Mouse (Mus musculus): Measurements from ENCODE around the gene Ackr3. TPM values are rescaled to one million over a fixed set of nuclear protein-coding genes. Genes with fewer than 3 reads are reported as not detected.

The Ackr3 gene
- polyA plus RNA-seq, 1 experiment, result 20.4 TPM

DNA sequence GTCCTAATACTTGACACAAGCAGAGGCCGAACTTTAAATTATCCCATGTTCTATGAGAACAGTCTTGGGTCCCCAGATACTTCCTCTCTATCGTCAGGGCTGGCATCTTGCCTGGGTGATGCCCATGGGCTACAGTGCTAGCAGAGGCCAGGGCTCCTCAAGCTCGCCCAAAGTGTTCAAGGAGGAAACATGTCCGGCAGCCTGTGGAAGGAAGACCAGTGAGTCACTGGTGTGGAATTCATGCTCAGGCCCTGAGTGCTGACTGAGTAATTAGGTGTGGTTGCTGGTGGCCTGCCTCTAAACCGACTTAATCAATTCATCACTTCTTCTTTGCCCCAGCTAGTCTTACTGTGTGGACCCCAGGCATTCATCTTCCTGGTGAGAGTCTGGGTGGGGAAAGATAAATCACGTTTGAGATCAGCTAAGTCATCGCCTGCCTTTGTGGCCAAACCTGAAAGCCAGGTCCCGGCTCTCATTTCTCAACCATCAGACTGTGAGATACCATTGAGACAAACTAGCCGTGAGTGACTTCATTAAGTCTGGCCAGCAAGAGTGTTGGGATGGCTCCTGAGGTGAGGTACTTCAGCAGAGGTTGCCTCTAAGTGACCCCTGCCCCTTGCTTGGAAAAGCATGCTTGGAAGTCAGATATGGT, 21.9 kb downstream of the Ackr3 start:
- DNase-seq (ENCODE audit: extremely low spot score in 1 of 2, low spot score in 1 of 2), result no peak

DNA sequence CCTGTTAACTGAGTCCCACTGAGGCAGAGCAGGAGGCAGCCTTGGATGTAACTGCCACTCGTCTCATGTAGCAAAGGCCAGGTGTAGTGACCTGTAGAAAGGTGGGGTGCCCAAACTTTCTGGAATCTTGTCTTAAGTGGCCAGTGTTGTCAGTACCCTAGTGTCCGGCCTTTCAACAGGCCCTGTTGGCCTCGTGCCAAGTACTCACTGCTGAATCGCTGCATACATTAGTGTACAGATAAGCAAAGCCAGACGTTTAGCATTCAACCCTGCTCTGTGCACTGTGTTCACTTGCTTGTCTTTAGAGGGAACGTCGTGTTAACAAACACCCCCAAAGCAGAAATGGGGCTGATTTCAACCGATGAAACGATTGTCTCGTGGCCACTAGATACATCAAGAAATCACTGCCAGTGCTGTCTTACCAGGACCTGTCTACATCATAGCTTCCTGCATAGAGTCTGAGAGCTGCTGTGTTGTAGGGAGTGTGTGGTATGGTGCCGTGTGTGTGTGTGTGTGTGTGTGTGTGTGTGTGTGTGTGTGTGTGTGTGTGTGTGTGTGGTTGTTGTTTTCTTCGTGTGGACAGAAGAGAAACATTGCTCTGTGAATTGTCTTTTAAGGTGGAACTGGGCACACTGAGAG, 24.0 kb downstream of the Ackr3 start:
- DNase-seq (ENCODE audit: extremely low spot score in 1 of 2, low spot score in 1 of 2), result no peak

DNA sequence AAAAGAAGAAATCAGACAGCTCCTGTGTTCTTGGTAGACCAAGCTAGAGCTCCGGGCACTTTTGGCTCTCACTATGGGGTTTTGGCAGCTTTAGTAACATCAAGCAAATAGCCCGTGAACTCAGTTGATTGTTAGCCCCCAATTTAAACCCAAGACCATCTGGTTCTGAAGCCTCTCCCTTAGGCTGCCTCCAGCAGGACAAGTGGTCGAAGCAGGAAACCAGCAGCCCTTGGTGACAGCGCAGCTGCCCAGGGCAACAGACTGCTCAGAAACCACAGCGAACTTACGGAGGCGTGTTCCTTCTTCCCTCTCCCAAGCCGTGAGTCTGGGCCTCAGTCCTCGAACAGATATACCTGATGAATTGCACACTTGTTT, 24.5 kb downstream of the Ackr3 start:
- no peak for DNase-seq (ENCODE audit: extremely low spot score in 1 of 2, low spot score in 1 of 2)

DNA sequence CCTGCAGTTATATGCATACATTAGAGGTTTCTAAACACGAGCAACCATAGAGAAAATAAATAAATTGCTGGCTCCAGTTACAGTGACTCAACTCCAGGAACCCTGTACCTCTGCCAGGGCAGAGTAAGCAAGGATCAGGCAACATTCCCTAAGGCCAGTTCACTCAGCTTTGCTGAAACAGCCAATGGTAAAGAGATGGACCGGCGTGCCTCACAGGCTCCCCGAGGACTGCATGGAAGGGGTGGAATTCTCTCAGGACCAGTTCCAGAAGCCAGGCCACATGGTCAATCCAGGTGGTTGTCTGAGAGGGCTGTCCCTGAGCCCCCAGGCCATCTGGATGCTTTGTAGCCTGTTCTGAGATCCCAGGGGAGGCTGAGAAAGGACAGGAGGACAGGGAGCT, 26.8 kb downstream of the Ackr3 start:
- DNase-seq (ENCODE audit: extremely low spot score in 1 of 2, low spot score in 1 of 2), result no peak

DNA sequence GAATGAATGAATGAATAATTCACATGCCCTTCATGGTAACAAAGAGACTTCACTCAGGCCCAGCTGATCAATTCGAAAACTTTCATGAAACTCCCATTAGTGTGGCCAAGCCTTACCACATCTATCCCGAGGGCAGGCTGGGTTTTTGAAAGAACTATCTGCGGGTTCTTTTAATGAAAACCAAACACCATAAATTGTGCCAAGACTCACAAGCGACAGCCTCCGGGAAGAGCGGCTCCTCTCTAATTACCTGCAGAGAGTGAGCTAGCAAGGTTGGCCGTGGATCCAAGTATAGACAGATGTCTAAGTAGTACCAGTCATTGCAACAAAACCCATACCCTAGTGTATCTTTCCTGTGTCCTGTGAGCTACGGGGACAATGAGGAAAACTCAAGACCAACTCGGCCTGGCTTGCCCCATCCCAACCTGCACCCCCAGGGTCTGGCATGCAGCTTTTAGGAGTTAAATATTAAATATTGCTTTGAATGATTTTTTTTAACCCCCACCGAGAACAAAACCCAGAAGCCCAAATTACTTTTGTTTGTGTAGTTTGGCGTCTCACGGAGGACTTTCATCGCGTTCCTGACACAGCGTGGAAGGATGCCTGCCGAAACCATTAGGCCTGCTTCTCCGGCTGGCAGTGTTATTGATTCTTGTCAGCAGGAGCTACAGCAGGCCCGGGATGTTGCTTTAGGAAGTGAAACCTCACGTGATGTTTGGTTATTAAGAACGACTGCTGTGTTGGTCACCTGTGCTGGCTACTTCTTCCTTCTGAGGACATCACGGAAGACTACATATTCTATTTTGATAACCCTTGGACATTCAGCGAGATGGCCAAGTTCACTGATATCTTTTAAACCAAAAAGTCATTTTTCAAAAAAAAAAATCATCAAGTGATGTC, 28.1 kb downstream of the Ackr3 start:
- no peak for DNase-seq (ENCODE audit: extremely low spot score in 1 of 2, low spot score in 1 of 2)

DNA sequence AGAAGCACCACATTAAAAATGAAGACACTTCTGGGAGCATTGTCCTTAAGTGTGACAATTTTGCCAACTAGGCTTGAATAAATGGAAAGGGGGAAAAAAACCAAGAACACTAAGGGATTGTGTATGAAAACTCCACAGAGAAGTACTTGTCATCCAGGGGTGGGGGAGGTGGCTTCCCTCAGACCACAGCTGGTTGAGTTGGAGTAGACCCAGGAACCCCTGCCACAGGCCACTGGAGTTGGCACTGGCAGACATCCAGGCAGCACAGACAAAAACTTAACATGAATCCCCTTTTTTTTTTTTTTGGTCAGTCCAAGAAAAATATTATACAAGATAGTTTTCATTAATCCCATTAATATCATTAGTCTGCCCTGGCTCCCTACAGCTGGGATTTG, 28.7 kb downstream of the Ackr3 start:
- DNase-seq (ENCODE audit: extremely low spot score in 1 of 2, low spot score in 1 of 2), result no peak

DNA sequence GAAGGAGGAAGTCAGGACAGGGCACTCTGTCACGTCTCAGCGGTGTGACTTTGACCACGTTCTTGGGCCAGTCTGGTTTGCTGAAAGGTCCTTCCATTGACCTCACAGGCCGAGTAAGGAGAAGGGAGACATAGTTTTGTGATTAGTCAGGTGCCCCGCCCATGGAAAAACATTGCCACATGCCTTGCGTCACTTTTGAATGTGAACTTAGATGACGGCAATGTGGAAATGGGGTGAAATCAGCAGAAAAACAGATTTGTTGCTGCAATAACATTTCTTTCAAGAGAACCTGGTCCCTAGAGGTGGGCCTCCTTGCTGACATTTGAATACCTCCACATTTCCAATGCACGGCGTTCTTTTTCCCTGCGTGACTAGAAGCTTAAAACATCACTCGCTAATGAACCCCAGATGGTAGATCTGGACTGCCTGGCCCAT, 30.9 kb downstream of the Ackr3 start:
- DNase-seq (ENCODE audit: extremely low spot score in 1 of 2, low spot score in 1 of 2), result no peak

DNA sequence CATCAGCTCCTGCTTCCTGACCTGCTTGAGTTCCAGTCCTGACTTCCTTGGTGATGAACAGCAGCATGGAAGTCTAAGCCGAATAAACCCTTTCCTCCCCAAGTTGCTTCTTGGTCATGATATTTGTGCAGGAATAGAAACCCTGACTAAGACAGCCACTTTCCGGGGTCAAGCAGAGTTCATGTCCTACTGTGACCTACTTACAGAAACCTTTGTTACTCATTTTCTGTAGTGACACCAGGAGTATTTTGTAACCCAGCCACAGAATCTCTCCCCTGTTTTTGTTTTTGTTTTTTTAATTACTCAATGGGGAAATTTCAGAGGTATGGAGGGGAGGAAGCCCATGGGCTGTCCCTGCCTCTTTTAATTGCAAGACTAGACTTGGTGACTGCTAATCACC, 32.9 kb downstream of the Ackr3 start:
- no peak for DNase-seq (ENCODE audit: extremely low spot score in 1 of 2, low spot score in 1 of 2)

DNA sequence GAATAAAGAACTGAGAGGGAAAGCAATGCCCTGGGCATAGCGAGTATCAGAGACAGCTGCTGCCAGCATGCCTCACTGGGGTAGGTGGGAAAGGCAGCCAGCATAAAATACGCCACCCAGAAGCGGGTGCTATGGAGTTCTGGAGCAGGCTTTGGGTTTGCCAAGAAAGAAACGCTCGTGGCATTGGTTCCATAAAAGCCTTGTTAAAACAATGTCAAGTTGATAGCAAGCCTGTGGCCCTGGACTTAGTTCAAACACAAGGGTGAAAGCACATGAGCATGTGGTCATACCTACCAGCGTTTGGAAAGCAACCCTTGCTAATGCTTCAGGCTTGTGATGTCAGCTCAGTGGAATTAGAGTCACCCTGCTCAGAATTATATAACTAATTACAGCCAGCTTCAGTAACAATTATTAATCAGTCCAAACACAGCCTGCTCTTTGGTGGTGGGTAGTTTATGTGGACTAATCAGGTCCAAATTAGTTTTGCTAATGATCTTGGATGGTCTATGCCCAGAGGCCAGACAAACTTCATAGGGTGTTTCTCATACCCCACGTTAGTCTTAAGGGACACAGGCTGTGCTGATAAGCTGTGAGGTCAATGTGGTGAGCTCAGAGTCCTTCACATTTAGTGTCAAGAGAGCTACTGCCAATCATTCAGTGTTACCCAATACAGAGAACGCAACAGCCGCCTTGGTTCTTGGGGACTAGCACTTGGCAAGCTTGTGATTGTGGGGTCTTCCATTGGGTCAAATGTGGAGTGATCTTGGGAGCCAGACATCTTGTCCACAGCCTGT, 34.5 kb downstream of the Ackr3 start:
- no peak for DNase-seq (ENCODE audit: extremely low spot score in 1 of 2, low spot score in 1 of 2)

DNA sequence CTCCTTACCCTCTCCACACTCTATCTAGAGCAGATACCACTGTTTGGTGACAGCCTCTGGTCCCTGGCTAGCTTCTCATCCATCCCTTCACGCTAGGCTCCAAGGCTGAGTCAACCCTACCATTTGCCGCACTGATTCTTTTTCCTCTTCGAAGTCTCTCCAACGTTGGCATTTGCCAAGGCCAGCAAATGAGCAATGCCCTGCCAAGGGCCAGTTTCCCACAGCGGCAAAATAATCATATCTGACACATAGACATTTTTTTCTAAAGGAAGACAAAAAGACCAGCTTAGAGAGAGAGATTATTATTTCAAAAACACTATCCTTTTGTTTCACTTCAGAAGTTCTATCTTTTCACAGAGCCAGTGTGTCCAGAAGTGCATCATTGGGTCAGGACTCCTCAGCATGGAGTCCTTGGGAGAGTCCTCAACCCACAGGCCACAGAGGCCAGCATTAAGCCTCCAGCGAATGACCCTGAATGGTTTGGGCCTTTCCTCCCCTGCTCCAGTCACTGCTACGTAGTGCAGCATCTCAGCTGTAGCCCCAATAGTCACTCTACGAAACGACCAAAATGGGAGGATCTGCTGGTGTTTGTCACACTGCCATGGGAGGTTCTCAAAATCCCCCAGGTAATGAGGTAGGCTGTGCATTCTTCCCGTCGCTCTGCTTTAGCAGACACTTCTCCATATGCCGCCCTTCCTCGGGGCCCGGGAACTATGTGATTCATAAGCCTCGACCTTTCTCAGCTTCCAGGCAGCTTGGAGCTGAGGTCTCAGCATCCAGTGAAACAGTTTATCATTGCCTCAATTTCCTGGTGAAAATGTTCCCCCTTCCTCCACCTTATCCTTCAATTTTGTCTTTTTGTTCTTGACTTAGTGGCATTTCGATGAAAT, 35.8 kb downstream of the Ackr3 start:
- DNase-seq (ENCODE audit: extremely low spot score in 1 of 2, low spot score in 1 of 2), result no peak

DNA sequence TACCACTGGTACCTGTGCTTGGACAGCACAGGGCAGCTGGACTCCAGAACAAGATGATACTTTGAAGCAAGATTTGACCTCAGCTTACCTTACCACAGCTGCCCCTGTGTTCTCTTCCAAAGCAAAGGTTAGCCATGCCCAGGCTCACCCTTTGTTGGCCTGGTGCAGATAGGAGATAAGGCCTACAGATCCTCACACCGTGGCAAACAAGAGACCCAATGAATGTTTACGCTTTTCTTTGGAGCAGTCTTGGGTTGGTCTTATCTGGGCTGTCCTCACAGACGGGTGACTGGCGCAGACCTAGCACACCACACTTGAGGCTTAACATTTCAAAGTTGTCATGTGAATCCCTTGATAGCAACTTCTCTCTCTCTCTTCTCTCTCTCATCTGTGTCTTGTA, 36.5 kb downstream of the Ackr3 start:
- no peak for DNase-seq (ENCODE audit: extremely low spot score in 1 of 2, low spot score in 1 of 2)

DNA sequence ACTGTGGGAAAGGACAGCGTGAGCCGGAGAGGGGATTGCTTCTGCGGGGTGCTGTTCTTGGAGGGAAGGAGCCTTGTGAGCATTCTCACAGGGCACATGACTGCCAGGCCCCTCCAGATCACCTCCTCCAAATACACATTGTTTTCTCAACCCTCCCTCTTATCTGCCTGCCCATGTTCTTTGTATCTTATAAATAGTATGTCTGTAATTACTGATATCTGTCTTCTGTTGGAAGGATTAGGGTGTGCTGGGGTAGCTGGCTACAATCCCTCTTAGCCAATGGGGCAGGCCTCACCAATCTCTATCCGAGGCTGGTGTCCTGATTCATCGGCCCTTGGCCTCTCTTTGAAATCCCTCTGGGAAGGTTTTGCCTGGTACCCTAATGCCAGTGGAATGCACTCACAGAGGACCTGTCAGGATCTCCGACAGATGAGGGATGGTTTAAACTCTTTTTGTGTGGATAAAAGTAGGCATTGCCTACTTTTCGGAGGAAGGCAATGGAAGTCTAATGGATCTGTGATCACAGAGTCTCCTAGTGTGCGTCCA, 38.7 kb downstream of the Ackr3 start:
- DNase-seq (ENCODE audit: extremely low spot score in 1 of 2, low spot score in 1 of 2), result no peak

DNA sequence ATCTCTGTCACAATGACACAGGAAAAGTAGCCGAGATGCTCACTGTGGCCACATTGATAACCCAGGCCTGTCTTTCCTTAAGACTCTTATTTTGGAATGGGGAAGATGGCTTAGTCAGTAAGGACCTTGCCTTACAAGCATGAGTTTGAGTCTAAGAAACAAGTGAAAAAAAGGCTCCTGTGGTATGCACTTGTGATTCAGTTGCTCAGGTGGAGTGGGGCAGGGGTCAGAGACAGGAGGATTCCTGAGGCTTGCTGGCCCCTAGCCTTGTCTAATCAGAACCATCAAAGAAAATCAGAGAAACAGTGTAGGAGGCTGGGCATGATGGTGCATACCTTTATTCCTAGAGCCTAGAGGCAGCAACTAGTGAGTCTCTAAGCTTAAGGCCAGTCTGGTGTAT, 40.8 kb downstream of the Ackr3 start:
- no peak for DNase-seq (ENCODE audit: extremely low spot score in 1 of 2, low spot score in 1 of 2)

DNA sequence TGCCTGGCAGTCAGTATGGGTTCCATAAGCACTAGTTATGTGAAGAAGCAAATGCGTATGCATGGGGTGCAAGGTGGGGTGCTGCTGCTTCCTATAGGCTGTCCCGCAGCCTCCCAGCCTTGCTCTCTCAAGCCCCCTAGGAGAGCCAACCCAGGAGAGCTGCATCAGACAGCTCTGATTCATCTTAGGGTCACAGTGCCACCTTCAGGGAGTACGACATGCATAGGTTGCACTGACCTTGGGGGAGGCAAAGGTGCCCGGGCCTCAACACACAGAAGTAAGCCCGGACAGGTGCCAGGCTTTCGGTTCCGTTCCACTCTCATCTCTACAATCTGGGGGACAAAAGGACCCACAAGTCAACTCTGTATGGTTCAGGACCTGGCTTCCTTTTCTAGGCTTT, 41.8 kb downstream of the Ackr3 start:
- DNase-seq (ENCODE audit: extremely low spot score in 1 of 2, low spot score in 1 of 2), result no peak

DNA sequence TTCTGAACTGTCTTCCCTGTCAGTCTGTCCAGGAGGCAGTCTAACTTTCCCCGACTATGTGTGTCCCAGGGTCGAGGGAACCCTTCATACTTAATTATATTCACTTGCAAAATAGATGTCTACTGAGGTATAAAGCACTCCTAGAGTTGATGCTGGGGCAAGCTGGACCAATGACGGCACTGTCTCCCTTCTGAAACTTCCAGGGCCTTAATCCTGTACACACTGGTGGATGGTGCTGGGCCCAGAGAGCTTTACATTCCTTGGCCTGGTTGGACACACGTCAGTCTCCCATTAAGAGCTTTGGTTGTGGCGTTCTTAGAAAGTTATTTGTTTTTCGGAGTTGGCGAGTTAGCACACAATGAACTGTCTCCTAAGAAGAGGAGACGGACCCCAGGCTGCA, 42.3 kb downstream of the Ackr3 start:
- no peak for DNase-seq (ENCODE audit: extremely low spot score in 1 of 2, low spot score in 1 of 2)

DNA sequence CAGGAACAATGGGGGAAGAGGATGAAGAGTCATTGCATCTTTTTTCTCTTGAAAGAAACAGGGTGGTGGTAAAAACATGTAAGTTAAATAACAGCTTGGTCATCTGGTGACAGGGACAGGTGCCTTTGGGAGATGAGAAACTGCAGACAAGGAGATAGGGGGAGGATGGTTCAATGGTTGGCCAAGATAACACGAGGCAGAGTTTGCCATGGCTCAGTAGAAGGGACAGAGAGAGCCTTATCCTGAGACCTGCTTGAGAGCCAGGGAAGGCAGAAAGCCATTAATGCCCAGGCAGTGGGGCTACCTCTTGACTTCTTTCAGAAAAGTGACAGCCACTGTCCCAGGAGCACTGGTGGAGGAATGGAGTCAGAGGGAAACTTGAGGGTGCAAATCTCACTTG, 43.0 kb downstream of the Ackr3 start:
- no peak for DNase-seq (ENCODE audit: extremely low spot score in 1 of 2, low spot score in 1 of 2)

DNA sequence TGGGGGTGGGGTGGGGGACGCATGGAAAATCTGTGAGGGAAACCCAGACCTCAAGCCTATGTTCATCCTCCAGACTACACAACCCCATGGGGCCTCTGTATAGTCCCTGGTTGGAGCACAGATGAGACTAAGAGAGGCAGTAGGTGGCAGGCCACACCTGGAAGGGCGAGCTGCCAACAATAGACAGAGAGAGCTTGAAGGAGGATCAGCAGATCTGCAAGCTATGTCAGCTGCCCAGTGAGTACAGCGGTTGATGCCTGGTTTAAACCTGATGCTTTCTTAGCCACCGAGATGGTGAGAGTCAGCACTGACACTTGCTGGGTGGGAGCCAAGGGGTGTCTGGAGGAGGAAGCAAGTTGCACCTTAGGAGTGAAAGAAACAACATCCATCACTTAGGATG, 43.5 kb downstream of the Ackr3 start:
- no peak for DNase-seq (ENCODE audit: extremely low spot score in 1 of 2, low spot score in 1 of 2)

DNA sequence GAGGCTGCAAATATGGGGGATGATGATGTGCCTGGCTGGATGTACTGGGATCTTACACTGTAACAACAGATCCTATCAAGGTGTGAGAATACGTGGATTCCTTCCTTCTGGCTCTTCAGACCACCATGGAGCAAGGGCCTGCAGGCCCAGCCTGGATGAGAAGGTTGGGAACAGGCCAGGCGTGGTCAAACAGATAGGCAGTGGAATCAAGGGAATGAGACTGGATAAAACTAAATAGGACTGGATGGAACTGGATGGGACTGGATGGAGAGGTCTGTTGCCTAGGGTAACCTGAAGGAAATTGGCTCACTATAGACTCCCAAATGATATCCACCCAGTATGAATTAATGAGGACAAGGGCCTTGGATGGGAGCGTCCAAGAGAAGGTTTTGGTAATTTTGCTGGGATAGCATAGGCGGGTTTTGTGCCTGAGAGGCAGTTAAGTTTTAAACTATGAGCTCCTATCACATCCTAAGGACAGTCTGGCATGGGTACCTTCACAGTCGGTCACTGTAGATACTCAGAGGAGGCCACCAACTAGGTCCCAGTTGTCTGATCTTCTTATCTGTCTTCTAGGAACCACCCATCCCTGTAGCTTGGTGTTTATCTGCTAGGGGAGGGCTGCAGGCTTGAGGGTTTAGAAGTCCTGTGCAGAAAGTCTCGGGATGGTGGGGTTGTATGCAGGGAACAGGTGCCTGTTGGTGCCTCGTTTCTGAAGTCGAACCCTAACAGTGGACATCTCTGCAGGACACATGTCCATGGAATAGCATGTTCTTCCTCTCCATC, 44.2 kb downstream of the Ackr3 start:
- no peak for DNase-seq (ENCODE audit: extremely low spot score in 1 of 2, low spot score in 1 of 2)
